Mouse (Mus musculus) cerebellum, adult 2 months (tissue): ENCODE measurements around the gene Ghr.

Source experiments
- CTCF ChIP-seq: fragments of 200-500 bp; IDR thresholded peaks from 2 replicates; pipeline ENCODE4 v1.5.1; 2011; ENCODE audit warnings: low read depth, mild to moderate bottlenecking, control low read depth, low read length, moderate library complexity, borderline replicate concordance; ENCODE audit not compliant: insufficient read depth
- POLR2A ChIP-seq: fragments of 200-500 bp; IDR thresholded peaks from 2 replicates; pipeline ENCODE4 v1.6.1; 2011; ENCODE audit warnings: low read length, control low read depth, borderline replicate concordance; ENCODE audit not compliant: insufficient read depth

GRCm38 (mm10) chr15:3611961-3612360 is 28.7 kb upstream of the Ghr start:
- TF ChIP-seq CTCF: no peak
- TF ChIP-seq POLR2A: no peak
